Mouse (Mus musculus) G1E (cell line): ENCODE data around the gene Tcp1. TPM values are rescaled to one million over a fixed set of nuclear protein-coding genes. Genes with fewer than 3 reads are reported as not detected.
"Not testable (repeated sequence)": the region's sequence is repeated elsewhere in the genome, so short reads cannot be mapped to it uniquely, and the experiment has no call there.

Experiments used
- ATAC-seq: 2 replicates; pipeline ENCODE4 v1.8.0; 2016; ENCODE audit warnings: mild to moderate bottlenecking; ENCODE audit not compliant: insufficient number of reproducible peaks, poor library complexity, low FRiP score, severe bottlenecking; ENCODE audit errors: extremely low read depth
- DNase-seq: peaks from one replicate; pipeline ENCODE4 v3.0.0; 2012; ENCODE audit warnings: low spot score
- H3K27me3 ChIP-seq: 2 replicates; pipeline ENCODE4 v1.6.1; 2012; ENCODE audit warnings: mild to moderate bottlenecking, low read length, inconsistent platforms; ENCODE audit not compliant: insufficient read depth
- H3K36me3 ChIP-seq: replicated peaks from 2 replicates; pipeline ENCODE3; 2012; ENCODE audit warnings: mild to moderate bottlenecking, inconsistent platforms
- H3K4me1 ChIP-seq: 2 replicates; pipeline ENCODE4 v1.6.1; 2012; ENCODE audit warnings: low read depth, low read length, inconsistent platforms, mixed read lengths; ENCODE audit not compliant: insufficient read depth
- H3K4me3 ChIP-seq: 2 replicates; pipeline ENCODE4 v1.5.1; 2012; ENCODE audit warnings: low read depth, mild to moderate bottlenecking, inconsistent platforms, low read length, moderate library complexity, mixed read lengths
- H3K9me3 ChIP-seq: replicated peaks from 2 replicates; pipeline ENCODE4 v1.6.1; 2012; ENCODE audit warnings: inconsistent platforms
- CTCF ChIP-seq: IDR thresholded peaks from 2 replicates; pipeline ENCODE4 v1.5.1; 2012; ENCODE audit warnings: low read depth, low read length, inconsistent platforms, mixed read lengths
- GATA1 ChIP-seq: IDR thresholded peaks from 2 replicates; pipeline ENCODE4 v1.6.1; 2012; ENCODE audit warnings: borderline replicate concordance, low read length, inconsistent platforms, mixed read lengths
- GATA2 ChIP-seq: IDR thresholded peaks from 2 replicates; pipeline ENCODE4 v1.6.1; 2012; ENCODE audit warnings: low read depth, low read length, inconsistent platforms, borderline replicate concordance
- POLR2AphosphoS5 ChIP-seq: IDR thresholded peaks from 2 replicates; pipeline ENCODE4 v1.6.1; 2012; ENCODE audit warnings: low read depth, low read length, inconsistent platforms; ENCODE audit not compliant: insufficient replicate concordance
- TAL1 ChIP-seq: conservative IDR thresholded peaks from 2 replicates; pipeline ENCODE4 v1.6.1; 2012; ENCODE audit warnings: low read depth, low read length, inconsistent platforms, mixed read lengths
- polyA plus RNA-seq: library from polyadenylated mRNA; stranded (reverse); fragments of >175 nt; gene quantifications from 2 replicates; pipeline ENCODE4 v1.2.3, GENCODE M21; 2012
- total RNA-seq, 2 experiments: library from RNA; stranded (forward) in 1 of 2; stranded (reverse) in 1 of 2; fragments of 200-1000 nt in 1 of 2; fragments of >200 nt in 1 of 2; fragmentation: Nextera tagmentation in 1 of 2; gene quantifications; 2 replicates each; pipeline ENCODE4 v1.2.3; 2014 to 2017

Gene Tcp1
- total and polyA plus RNA-seq, 3 experiments, result 56.3 to 1,033 (median 429) TPM

GRCm38 (mm10) chr17:12880178-12880577 is 35.3 kb upstream of the Tcp1 start:
- Histone ChIP-seq H3K27me3 (peaks cover 45% of the 10 kb centered on the region), H3K4me1 (peaks cover 6% of the 10 kb centered on the region), H3K36me3 (no peaks in the 10 kb centered on the region), H3K9me3 (no peaks in the 10 kb centered on the region), H3K4me3 (no peak overlapping the region)
- 0 out of 2 replicates have a peak, but pooled peaks have one; percentile 34 for ATAC-seq
- peak; percentile 52 for DNase-seq
- TF ChIP-seq CTCF (peak; percentile 78), GATA2 (no peak)

GRCm38 (mm10) chr17:12881216-12881615 is 34.3 kb upstream of the Tcp1 start:
- DNase-seq, result no peak
- Histone ChIP-seq H3K27me3 (peaks cover 38% of the 10 kb centered on the region), H3K4me3 (no peak overlapping the region), H3K36me3 (no peaks in the 10 kb centered on the region), H3K9me3 (no peaks in the 10 kb centered on the region), H3K4me1 (peaks cover 6% of the 10 kb centered on the region)
- TF ChIP-seq TAL1 (no peak), GATA2 (no peak), GATA1 (no peak)
- no peak for ATAC-seq

- TF ChIP-seq TAL1, result no peak
- no peak for TF ChIP-seq GATA2
- TF ChIP-seq CTCF, result no peak
- TF ChIP-seq POLR2AphosphoS5, result no peak
- no peak for TF ChIP-seq GATA1
- no peak overlapping the region for H3K4me3 ChIP-seq
- peaks cover 22% of the 10 kb centered on the region for H3K27me3 ChIP-seq
- no peaks in the 10 kb centered on the region for H3K9me3 ChIP-seq
- ATAC-seq (no peak), DNase-seq (no peak)
- no peaks in the 10 kb centered on the region for H3K4me1 ChIP-seq
- peaks cover 40% of the 10 kb centered on the region for H3K36me3 ChIP-seq
Observed at GRCm38 (mm10) chr17:12886620-12887019, 28.9 kb upstream of the Tcp1 start.

- TF ChIP-seq CTCF, result no peak
- TF ChIP-seq TAL1, result no peak
- TF ChIP-seq POLR2AphosphoS5, result no peak
- TF ChIP-seq GATA2, result no peak
- TF ChIP-seq GATA1, result no peak
- ATAC-seq, result no peak
- H3K9me3 ChIP-seq, result no peaks in the 10 kb centered on the region
- peaks cover 46% of the 10 kb centered on the region for H3K36me3 ChIP-seq
- peaks cover 22% of the 10 kb centered on the region for H3K27me3 ChIP-seq
- DNase-seq, result no peak
- no peak overlapping the region for H3K4me3 ChIP-seq
- H3K4me1 ChIP-seq, result no peaks in the 10 kb centered on the region
Observed at GRCm38 (mm10) chr17:12887021-12887775, 28.3 kb upstream of the Tcp1 start.

- H3K27me3 ChIP-seq, result 0 out of 2 replicates have a peak, but pooled peaks cover 2% of the 10 kb centered on the region
- peaks cover 78% of the 10 kb centered on the region for H3K36me3 ChIP-seq
- TF ChIP-seq TAL1, result no peak
- no peak for TF ChIP-seq GATA1
- TF ChIP-seq CTCF, result no peak
- no peak for TF ChIP-seq POLR2AphosphoS5
- no peak for TF ChIP-seq GATA2
- ATAC-seq (no peak), DNase-seq (no peak)
- no peaks in the 10 kb centered on the region for H3K9me3 ChIP-seq
- H3K4me3 ChIP-seq, result no peak overlapping the region
- no peaks in the 10 kb centered on the region for H3K4me1 ChIP-seq
Observed at GRCm38 (mm10) chr17:12891054-12891453, 24.4 kb upstream of the Tcp1 start.

GRCm38 (mm10) chr17:12892033-12892432 is 23.5 kb upstream of the Tcp1 start:
- H3K4me1 ChIP-seq, result no peaks in the 10 kb centered on the region
- DNase-seq (no peak), ATAC-seq (no peak)
- H3K4me3 ChIP-seq, result no peak overlapping the region
- no peak for TF ChIP-seq GATA2
- TF ChIP-seq CTCF, result no peak
- TF ChIP-seq TAL1, result no peak
- TF ChIP-seq GATA1, result no peak
- no peaks in the 10 kb centered on the region for H3K9me3 ChIP-seq
- no peaks in the 10 kb centered on the region for H3K27me3 ChIP-seq
- H3K36me3 ChIP-seq, result peaks cover 86% of the 10 kb centered on the region

- no peak for ATAC-seq
- no peaks in the 10 kb centered on the region for H3K27me3 ChIP-seq
- H3K4me1 ChIP-seq, result no peaks in the 10 kb centered on the region
- DNase-seq, result no peak
- H3K36me3 ChIP-seq, result peaks cover 73% of the 10 kb centered on the region
- H3K4me3 ChIP-seq, result no peak overlapping the region
- TF ChIP-seq GATA1 (no peak), GATA2 (no peak), CTCF (no peak), POLR2AphosphoS5 (no peak), TAL1 (no peak)
- H3K9me3 ChIP-seq, result no peaks in the 10 kb centered on the region
Observed at GRCm38 (mm10) chr17:12897674-12898073, 17.8 kb upstream of the Tcp1 start.

- ATAC-seq, H3K27me3 ChIP-seq, H3K4me3 ChIP-seq, DNase-seq, H3K4me1 ChIP-seq, H3K9me3 ChIP-seq: not testable (repeated sequence)
- H3K36me3 ChIP-seq, result peaks cover 75% of the 10 kb centered on the region
Observed at GRCm38 (mm10) chr17:12898607-12899006, 16.9 kb upstream of the Tcp1 start.
